Mouse (Mus musculus): ENCODE results near the gene Anks1. TPM values are rescaled to one million over a fixed set of nuclear protein-coding genes. Genes with fewer than 3 reads are reported as not detected.

Anks1 gene
- total RNA-seq (2021): 10 to 100 TPM; 34.5 to 42.9 TPM

DNA sequence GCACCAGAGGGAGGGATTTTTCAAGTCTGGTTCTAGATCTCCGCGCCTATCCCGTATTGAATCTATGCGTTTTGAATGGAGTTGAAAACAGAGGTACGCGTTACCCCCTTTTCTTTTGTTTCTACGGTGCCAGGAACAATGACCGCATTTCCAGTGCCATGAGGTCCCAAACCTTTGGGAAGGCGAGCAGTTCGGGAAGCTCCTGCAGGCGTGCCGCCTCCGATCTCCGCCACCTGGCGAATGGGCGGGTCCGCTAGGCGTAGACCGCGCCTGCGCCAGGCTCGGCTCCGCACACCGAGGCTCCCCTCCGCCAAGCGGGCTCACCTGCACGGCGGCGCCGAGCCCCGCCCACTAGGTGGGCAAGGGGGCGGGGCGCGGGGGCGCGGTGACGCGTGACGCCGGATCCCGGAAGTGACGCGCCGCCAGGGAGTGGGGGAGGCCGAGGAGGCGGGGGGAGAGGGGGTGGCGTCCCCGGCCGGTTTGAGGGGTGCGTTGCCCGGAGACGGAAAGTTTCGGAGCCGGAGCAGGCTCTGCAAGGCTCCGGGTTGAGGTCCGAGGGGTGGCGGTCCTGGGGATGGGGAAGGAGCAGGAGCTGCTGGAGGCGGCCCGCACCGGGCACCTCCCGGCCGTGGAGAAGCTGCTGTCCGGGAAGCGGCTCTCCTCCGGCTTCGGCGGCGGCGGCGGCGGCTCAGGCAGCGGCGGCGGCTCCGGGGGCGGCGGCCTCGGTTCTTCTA lies at the start of gene Anks1:
Anks1 (plus strand) TSS at position 419 of the 734 bp plus-strand sequence.
- peak; percentile 76 to 83 for DNase-seq (ENCODE audit: extremely low spot score in 1 of 2, low spot score in 1 of 2)

DNA sequence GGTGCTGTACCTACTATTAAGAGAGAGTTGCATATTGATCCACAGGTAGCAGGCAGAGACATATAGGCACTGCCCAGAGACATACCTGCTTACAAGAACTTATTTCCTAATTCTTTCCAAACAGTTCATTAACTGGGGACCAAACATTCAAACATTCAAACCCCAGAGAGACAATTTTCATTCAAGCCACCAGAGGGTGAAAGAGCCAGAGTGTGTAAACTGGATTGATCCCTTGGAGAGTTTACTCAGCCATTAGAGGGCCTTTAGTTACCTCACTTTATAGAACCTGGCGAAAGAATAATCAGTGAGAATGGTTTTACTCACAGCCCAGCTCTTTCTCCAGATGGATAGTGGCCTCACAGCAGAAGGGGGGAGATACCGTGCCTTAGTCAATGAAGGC lies 43.6 kb upstream of the Anks1 start:
- no peak for DNase-seq (ENCODE audit: extremely low spot score in 1 of 2, low spot score in 1 of 2)

DNA sequence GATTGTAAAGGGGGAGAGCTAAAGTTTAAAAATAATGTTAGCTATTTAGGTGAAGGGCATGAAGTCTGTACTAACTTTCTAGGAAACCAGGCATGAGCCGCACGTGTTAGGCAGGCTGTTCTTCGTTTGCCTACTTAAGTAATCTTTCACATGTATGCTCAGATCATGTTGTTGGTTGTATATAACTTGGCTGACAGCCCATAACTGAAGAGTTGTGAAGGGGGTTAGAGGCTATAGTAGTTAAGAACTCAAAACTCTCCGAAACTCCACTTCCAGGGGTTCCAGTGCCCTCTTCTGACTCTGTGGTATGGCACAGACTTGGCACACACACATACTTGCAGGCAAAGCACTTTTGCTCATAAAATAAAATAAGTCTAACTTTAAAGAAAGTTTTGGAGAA lies 42.4 kb upstream of the Anks1 start:
- no peak for DNase-seq (ENCODE audit: extremely low spot score in 1 of 2, low spot score in 1 of 2)

DNA sequence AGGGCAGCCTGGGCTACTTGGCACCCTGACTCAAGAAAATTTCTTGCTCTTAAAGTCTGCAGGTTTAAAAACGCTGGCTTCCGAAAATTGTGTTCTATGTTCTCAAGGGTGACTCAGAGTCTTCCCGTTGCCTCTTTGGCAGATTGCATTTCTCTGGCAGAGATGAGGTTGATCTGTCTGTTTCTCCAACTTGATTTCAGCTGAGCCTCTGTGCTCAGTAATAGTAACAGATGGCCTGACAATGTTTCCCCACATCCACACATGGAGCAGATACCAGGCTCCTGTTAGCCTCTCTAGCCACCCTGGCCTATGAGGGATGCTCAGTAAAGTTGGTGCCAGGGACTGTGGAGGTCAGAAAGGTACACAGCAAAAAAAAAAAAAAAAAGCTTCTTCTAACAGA lies 37.3 kb upstream of the Anks1 start:
- peak in 1 of 2 experiments; percentile 18 for DNase-seq (ENCODE audit: extremely low spot score in 1 of 2, low spot score in 1 of 2)

DNA sequence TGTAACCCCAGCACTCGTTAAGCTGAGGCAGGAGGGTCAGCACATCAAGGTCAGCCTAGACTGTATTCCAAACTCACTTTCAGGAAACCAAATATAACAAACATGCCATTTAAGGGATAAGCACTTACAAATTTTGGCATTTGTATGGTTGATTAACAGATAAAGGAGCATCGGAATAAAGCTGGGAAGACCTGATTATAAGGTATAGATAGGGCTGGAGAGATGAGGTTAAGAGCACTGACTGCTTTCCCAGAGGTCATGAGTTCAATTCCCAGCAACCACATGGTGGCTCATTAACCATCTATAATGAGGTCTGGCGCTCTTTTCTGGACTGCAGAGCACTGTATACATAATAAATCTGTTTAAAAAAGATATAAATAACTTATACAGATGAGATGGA lies 35.5 kb upstream of the Anks1 start:
- DNase-seq (ENCODE audit: extremely low spot score in 1 of 2, low spot score in 1 of 2): no peak

DNA sequence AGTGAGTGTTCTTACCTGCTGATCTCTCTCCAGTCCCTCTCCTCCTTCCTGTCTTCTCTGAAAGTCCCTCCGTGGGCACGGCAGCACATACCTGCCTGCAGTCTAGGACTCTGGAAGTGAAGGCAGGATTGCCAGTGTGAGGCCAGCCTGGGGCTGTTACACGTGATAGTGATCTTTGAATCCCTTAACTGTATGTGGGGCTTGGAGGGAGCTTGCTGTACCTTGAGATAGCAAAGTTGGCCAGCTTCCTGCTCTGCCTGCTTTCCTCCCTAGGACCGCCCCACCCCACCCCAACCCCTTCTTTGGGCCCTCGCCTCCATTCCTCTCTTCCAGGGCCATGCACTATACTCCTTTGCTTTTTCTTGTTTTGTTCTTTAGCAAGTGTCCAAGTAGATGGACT lies 34.6 kb upstream of the Anks1 start:
- no peak for DNase-seq (ENCODE audit: extremely low spot score in 1 of 2, low spot score in 1 of 2)

DNA sequence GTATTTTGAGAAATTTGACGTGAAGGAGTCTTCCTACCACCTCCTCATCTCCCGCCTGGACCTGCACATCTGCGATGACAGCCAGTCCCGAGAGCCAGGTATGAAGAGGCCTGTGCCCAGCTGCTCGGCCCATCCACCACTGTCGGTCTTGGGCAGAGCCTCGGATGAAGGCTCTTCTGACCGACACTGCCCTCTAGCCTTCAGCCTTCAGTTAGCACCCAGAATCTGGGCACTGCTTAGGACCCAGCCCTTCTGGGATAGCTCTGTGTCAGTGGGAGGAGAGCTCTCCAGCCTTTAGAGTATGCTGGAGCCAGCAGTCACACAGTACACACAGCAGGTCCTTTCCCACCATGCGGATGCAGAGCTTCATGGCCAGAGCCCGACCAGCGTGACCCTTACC lies 27.6 kb upstream of the Anks1 start:
- peak in 1 of 2 experiments; percentile 10 for DNase-seq (ENCODE audit: extremely low spot score in 1 of 2, low spot score in 1 of 2)

DNA sequence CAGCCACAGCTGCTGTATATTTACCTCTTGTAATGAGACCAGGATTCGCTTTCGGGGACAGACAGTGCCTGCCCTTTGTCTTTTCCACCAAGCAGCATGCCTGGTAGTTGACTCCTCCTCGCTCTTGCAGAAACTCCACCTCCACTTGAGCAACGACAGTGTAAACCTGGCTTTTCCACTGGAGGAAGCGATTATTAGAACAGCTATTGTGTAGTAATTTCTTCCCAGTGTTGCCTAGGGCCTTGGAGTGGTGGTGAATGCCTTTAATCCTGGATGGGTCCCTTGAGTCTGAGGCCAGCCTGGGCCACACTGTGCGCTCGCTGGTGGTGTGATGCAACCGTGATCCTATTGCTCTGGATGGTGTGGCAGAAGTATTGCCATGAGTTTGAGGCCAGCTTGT lies 26.0 kb upstream of the Anks1 start:
- no peak for DNase-seq (ENCODE audit: extremely low spot score in 1 of 2, low spot score in 1 of 2)

DNA sequence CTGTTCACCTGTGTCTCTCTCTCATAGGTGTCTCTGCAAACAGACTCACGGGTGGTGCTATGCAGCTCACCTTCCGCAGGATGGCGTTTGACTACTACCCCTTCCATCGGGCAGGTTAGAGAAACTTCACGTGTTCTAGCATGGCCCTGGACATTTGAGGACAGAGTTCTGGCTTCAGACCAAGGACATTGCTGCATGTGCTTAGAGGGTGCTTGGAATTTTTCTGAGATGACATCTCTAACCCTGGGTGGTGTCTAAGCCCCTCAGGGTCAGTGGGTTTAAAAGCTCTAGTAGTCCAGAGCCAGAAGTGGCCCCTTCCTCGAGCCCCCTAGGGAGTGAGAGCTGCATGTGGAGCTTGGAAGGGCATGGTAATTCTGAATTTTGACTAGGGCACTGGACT lies 25.1 kb upstream of the Anks1 start:
- no peak for DNase-seq (ENCODE audit: extremely low spot score in 1 of 2, low spot score in 1 of 2)

DNA sequence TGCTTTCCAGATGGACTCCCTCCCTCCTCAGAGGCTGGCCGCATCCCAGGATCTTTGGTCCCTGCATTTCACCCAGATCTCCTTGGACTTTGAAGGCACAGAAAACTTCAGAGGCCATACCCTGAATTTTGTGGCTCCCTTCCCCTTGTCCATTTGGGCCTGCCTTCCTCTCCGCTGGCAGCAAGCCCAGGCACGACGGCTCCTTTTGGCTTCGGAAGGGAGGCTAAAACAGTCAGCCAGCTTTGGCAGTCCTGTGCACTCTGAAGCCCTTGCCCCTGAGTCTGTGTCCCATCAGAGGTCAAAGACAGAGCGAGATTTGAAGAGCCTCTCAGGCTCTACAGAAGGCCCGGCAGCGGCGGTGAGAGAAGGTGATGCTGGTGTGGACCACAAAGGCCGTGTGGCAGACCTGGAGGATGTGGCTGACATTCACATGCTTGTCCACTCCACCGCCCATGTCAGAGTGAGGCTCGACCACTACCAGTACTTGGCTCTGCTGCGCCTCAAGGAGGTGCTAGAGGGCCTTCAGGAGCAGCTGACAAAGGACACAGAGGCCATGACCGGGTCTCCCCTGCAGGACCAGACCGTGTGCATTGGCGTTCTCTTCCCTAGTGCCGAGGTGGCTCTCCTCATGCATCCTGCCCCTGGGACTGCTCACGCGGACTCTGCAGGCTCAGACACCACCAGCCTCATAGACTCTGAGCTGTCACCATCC lies 22.5 kb upstream of the Anks1 start:
- DNase-seq (ENCODE audit: extremely low spot score in 1 of 2, low spot score in 1 of 2): no peak

DNA sequence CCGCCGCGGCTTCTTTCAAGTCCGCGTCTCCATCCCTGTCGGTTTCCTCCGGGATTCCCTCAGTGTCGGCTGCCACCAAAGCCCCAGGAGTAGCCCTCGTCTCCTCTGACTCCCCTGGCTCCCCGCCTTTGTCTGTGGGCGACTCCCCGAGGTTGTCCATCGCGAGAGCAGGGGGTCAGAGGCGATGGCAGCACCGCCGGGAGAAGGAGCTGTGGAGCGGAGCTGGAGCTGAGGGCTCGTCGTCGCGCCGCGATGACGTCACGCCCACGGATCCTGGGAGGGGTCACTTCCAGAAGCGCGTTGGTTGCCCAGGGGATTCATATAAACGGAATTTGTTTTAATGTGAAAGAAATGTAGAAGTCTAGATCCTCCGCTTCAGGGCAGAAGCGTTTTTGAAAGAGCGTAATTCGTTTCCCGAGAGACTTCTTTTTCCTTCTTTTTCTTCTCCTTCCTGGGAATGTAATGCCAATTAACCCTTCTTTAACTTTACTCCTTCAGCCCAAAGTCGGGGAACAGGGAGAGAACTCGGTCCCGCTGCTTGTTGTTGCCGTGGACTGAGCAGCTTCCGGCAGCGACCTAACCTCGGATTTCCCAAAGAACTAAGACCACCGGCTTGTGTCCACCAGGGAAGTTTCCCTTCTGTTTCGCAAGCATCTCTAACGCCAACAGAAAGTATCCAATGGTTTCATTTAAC lies 1.4 kb upstream of the Anks1 start:
- DNase-seq (ENCODE audit: extremely low spot score in 1 of 2, low spot score in 1 of 2): peak; percentile 96 to 97

DNA sequence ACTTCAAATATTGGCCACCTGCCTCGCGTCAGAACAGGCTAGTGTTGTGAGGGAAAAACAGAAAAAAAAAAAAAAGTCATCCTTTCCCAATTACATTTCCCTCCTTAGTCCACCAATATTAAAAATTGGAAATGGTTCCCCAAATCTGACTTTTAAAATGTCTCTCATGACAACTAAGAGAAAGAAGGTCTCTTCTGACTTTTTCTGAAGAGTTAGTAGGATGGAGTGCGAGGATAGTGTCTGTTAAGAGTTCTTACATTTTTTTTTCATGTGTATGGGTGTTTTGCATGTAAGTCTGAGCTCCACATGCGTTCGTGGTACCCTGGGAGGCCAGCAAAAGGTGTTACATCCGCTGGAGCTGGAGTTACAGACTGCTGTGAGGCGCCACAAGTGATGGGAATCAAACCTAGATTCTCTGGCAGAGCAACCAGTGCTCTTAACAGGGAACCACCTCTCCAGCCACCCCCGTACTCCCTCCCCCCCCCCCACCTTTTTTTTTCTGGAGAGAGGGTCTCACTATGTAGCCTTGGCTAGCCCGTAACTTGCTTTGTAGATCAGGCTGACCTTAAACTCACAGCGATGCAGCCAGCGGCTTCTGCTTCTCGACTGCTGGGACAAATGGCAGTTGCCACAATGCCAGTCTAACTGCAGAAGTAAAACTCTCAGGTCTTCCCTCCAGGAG lies 759 bp upstream of the Anks1 start:
- no peak for DNase-seq (ENCODE audit: extremely low spot score in 1 of 2, low spot score in 1 of 2)

DNA sequence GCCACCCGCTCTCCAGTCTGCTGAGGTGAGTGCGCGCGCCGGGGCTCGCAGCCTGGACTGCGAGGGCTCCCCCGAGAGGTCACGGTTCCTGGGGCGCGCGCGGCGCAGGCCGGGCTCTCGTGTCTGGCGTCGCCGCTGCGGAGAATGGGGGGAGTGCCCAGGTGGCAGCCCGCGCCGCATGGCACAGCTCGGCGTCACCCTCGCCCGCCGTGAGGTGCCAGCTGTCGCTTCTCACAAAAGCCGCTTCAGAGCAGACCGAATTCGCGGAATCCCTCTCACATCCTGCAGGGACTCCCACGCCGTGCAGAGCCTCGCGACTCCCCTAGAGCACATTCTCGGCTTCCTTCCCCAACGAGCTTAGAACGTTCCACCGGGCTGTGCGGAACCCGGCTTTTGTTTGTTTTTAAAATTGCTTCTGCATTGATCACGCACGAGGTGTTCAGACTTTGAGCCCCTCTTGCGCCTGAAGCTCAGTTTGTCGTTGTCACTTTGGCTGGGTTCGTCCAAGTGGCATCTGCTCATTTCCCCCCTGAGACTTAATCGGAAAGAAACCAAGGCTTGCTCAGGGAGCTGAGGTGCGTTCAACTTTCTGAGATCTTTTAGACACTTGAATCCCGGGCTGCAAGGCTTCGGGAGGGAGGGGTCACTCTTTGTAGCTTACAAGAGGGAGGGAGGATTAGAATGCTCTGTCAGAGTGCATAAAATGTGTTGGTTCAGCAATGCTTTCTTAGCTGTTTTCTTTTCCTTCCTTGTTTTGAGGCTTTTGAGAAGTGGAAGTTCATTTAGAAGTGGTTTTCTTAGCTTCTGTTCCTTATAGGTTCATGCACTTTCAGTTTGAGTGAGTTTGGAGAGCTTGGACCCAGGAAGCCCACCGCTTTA lies 755 bp downstream of the Anks1 start, which contains the start of gene Taf11:
Taf11 (minus strand) TSS at position 223 of the 879 bp plus-strand sequence.
- peak; percentile 60 to 68 for DNase-seq (ENCODE audit: extremely low spot score in 1 of 2, low spot score in 1 of 2)

DNA sequence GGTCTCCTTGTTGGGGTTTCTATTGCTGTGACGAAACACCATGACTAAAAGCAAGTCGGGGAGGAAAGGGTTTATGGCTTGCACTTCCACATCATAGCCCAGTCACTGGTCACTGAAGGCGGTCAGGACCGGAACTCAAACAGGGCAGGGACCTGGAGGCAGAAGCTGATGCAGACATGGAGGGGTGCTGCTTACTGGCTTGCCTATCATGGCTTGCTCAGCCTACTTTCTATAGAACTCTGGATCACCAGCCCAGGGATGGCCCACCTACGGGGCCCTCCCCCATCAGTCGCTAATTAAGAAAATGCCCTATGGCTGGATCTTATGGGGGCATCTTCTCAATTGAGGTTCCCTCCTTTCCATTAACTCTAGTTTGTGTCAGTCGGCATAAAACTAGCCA lies 2.3 kb downstream of the Anks1 start:
- DNase-seq (ENCODE audit: extremely low spot score in 1 of 2, low spot score in 1 of 2): no peak

DNA sequence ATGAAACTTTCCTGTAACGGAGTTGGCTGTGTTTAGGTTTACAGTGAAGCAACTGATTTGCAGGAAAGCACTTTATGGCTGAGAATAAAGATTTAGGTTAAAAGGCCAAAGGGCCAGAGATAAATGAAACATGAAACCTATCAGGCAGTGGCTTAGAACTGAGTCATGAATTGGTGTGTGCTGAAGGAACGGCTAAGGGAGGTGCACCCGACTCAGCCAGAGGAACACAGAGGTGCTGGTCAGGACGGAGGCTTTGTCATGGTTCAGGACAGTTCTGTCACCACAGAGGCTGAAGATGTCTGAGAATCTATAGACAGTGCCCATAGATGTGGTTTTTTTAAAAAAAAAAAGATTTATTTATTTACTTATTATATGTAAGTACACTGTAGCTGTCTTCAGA lies 5.6 kb downstream of the Anks1 start:
- no peak for DNase-seq (ENCODE audit: extremely low spot score in 1 of 2, low spot score in 1 of 2)

DNA sequence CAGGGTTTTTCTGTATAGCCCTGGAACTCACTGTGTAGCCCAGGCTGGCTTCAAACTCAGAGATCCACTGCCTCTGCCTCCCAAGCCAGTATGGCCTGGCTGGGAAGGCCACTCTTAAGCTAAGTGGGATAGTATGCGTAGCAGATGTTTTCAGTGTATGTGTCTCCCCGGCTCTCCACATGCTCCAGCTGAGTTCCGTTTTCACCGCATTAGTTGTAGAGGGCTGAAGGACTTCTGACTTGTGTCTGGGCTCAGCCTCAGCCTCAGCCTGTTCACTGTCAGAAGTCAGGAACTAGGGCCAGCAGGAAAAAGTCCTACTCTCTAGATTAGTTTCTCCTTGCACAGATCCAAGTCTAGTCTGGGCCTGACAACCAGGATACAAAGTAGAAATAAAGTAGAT lies 7.3 kb downstream of the Anks1 start:
- no peak for DNase-seq (ENCODE audit: extremely low spot score in 1 of 2, low spot score in 1 of 2)

DNA sequence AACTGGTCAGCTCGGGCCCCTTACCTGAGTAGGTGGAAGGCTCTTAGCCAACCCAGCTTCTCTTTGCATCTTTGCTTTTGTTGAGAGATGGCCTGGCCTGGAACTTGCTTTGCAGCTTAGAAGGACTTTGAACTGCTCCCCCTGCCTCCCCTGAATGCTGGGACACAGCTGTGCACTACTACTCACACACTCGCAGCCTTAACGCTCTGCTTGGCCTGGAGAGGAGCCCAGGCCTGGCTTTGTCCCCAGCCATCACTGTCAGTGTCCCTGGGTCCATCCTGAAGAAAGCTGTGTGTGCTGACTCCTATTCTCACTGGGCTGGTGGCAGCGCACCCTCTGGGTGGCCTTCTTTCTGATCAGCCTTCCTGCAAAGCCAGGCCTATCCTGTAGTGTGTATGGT lies 11.6 kb downstream of the Anks1 start:
- DNase-seq (ENCODE audit: extremely low spot score in 1 of 2, low spot score in 1 of 2): no peak

DNA sequence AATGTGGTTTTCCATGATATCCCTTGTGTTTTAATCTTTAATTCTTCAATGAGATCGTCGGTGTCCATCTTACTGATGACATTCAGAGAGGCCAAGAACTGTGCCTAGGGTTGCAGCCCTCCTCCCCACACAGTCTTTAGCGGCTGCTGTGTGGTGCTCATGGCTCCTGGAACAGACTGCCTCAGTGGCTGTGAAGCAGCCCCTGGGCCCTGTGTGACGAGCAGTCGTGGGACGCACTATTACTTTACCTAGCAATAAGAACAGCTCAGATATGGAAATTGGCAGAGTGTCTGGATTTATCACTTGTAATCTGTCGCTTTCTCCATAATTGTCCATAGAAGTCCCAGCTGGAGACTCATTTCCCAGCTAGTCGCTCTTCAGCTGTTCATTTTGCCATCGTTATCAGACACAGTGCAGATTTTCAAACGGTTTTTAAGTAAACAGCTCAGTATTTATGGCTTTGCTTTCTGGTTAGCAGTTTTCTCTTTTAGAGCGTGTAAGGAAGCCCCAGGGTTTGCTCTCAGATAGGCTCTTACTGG lies 13.1 kb downstream of the Anks1 start:
- DNase-seq (ENCODE audit: extremely low spot score in 1 of 2, low spot score in 1 of 2): no peak

DNA sequence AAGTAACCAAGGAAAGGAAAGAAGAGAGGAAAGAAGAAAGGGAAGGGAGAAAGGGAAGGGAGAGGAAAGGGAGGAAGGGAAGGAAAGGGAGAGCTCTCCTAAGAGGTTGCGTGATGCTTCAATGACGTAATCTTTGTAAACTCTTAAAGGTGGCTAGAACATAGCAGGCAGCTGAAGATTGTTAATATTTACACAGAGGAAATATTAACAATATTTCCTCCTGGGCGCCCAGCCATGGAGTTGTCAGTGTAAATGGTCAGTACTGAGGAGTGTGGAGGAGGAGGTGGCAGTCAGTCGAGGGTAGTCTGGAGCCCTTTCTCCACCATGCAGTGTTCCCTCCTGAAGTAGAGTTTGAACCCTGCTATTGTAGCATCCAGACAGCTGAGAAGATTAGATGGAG lies 15.9 kb downstream of the Anks1 start:
- DNase-seq (ENCODE audit: extremely low spot score in 1 of 2, low spot score in 1 of 2): no peak

DNA sequence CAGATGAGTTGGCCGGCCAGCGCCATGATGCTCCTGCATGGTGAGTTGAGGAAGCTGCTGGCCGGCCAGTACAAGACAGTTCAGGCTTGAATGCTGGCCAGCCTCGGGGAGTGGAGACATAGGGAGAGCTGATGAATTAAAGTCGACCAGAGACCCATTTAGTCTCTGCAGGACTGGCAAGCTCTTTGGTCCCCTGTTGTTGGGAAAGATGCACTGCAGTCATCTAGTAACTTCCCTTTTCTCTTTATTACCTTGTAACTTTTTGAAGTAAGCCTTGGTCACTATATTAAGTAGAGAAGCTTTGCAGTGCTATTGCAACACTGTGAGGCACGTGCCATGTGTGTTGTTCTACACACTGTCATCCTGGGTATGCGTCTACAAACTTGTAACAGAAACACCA lies 16.4 kb downstream of the Anks1 start:
- no peak for DNase-seq (ENCODE audit: extremely low spot score in 1 of 2, low spot score in 1 of 2)

Measured in layer of hippocampus, postnatal 25 days (tissue).